Mouse (Mus musculus) spleen, adult 2 months (tissue): ENCODE data around the gene Comt. TPM values are rescaled to one million over a fixed set of nuclear protein-coding genes. Genes with fewer than 3 reads are reported as not detected.
A peak's percentile ranks its signal among the peaks of the same experiment; 100 is the strongest.

Source experiments
- DNase-seq, 2 experiments: peaks; one replicate each; pipeline versions ENCODE4 v3.0.0 to v3.0.0-alpha.2; 2012 to 2021; ENCODE audit warnings: low spot score in 2 of 2, low read depth in 1 of 2
- H3K27ac ChIP-seq: fragments of 200-500 bp; 2 replicates; pipeline ENCODE4 v1.5.1; 2012; ENCODE audit warnings: low read length, inconsistent platforms; ENCODE audit not compliant: insufficient read depth
- H3K27me3 ChIP-seq: fragments of 200-500 bp; 2 replicates; pipeline ENCODE4 v1.6.1; 2012; ENCODE audit warnings: mild to moderate bottlenecking, moderate library complexity, low read length, inconsistent platforms; ENCODE audit not compliant: control insufficient read depth, insufficient read depth
- H3K36me3 ChIP-seq: fragments of 200-500 bp; 2 replicates; pipeline ENCODE4 v1.6.1; 2012; ENCODE audit warnings: mild to moderate bottlenecking, low read length, inconsistent platforms; ENCODE audit not compliant: control insufficient read depth, insufficient read depth
- H3K4me1 ChIP-seq: fragments of 200-500 bp; 2 replicates; pipeline ENCODE4 v1.6.1; 2011; ENCODE audit warnings: inconsistent platforms; ENCODE audit not compliant: control insufficient read depth, insufficient read depth, insufficient read length
- H3K4me3 ChIP-seq: fragments of 200-500 bp; 2 replicates; pipeline ENCODE4 v1.5.1; 2011; ENCODE audit warnings: mild to moderate bottlenecking, inconsistent platforms; ENCODE audit not compliant: insufficient read depth, insufficient read length; ENCODE audit errors: extremely low read depth
- CTCF ChIP-seq: fragments of 200-500 bp; IDR thresholded peaks from 2 replicates; pipeline ENCODE4 v1.5.1; 2011; ENCODE audit warnings: mild to moderate bottlenecking, inconsistent platforms; ENCODE audit not compliant: insufficient read depth, insufficient read length, insufficient replicate concordance; ENCODE audit errors: extremely low read depth
- POLR2A ChIP-seq: fragments of 200-500 bp; IDR thresholded peaks from 2 replicates; pipeline ENCODE4 v1.6.1; 2011; ENCODE audit warnings: low read depth, low read length, inconsistent platforms
- WGBS: fragments of 180-500 bp; shearing (Covaris S2); methylation state at CpG from one replicate; pipeline ENCODE4 v1.1.7; 2018; 5-methylcytosine and 5-hydroxymethylcytosine counted together
- polyA plus RNA-seq: library from polyadenylated mRNA; depleted of rRNA; stranded (reverse); fragments of >200 nt; gene quantifications from 2 replicates; pipeline ENCODE4 v1.2.3, GENCODE M21; 2012

Comt gene
- polyA plus RNA-seq, 1 experiment, result 64.7 TPM

GRCm38 (mm10) chr16:18390399-18390798 is 36.3 kb downstream of the Comt start:
- Histone ChIP-seq H3K36me3 (no peaks in the 10 kb centered on the region), H3K4me1 (peaks cover 20% of the 10 kb centered on the region), H3K27ac (no peak overlapping the region; the same call in 1 of the 2 replicates), H3K4me3 (no peak overlapping the region), H3K27me3 (no peaks in the 10 kb centered on the region)
- WGBS, result 82% methylated on average over 6 of the region's 6 CpGs
- no peak for TF ChIP-seq CTCF
- no peak for TF ChIP-seq POLR2A
- no peak for DNase-seq

GRCm38 (mm10) chr16:18388583-18389435 is 37.8 kb downstream of the Comt start:
- no peak for DNase-seq
- peak overlapping the region; percentile 59 for H3K27ac ChIP-seq
- TF ChIP-seq CTCF (no peak), POLR2A (no peak)
- H3K4me1 ChIP-seq, result peaks cover 20% of the 10 kb centered on the region
- WGBS, result 76% methylated on average over 14 of the region's 14 CpGs
- H3K4me3 ChIP-seq, result no peak overlapping the region
- H3K36me3 ChIP-seq, result no peaks in the 10 kb centered on the region
- H3K27me3 ChIP-seq, result no peaks in the 10 kb centered on the region

- DNase-seq, result no peak
Observed at GRCm38 (mm10) chr16:18387704-18388582, 38.7 kb downstream of the Comt start.

GRCm38 (mm10) chr16:18386972-18387371 is 39.7 kb downstream of the Comt start:
- peaks cover 13% of the 10 kb centered on the region; the same call in 1 of the 2 replicates for H3K4me1 ChIP-seq
- TF ChIP-seq CTCF, result no peak
- TF ChIP-seq POLR2A, result no peak
- DNase-seq, result no peak
- WGBS, result 70% methylated on average over 3 of the region's 3 CpGs
- no peak overlapping the region for H3K4me3 ChIP-seq
- H3K27me3 ChIP-seq, result no peaks in the 10 kb centered on the region
- no peak overlapping the region for H3K27ac ChIP-seq
- H3K36me3 ChIP-seq, result no peaks in the 10 kb centered on the region

More at GRCm38 (mm10) chr16:18387704-18388582, 38.7 kb downstream of the Comt start:
- peaks cover 17% of the 10 kb centered on the region for H3K4me1 ChIP-seq
- H3K4me3 ChIP-seq, result no peak overlapping the region
- no peaks in the 10 kb centered on the region for H3K27me3 ChIP-seq
- H3K27ac ChIP-seq, result peak overlapping the region; percentile 37; the same call in 1 of the 2 replicates
- no peaks in the 10 kb centered on the region for H3K36me3 ChIP-seq
- 27% methylated on average over 6 of the region's 7 CpGs for WGBS
- TF ChIP-seq CTCF, result no peak

- Histone ChIP-seq H3K4me3 (no peak overlapping the region), H3K4me1 (peaks cover 13% of the 10 kb centered on the region; the same call in 1 of the 2 replicates), H3K27me3 (no peaks in the 10 kb centered on the region), H3K36me3 (no peaks in the 10 kb centered on the region), H3K27ac (no peak overlapping the region)
- 77% methylated on average over 7 of the region's 7 CpGs for WGBS
- no peak for DNase-seq
- TF ChIP-seq POLR2A, result no peak
- no peak for TF ChIP-seq CTCF
Observed at GRCm38 (mm10) chr16:18386451-18386850, 40.2 kb downstream of the Comt start.

- TF ChIP-seq CTCF, result no peak
- TF ChIP-seq POLR2A, result no peak
- WGBS, result 93% methylated on average over 5 of the region's 5 CpGs
- Histone ChIP-seq H3K27me3 (no peaks in the 10 kb centered on the region), H3K27ac (no peak overlapping the region), H3K4me1 (peaks cover 13% of the 10 kb centered on the region; the same call in 1 of the 2 replicates), H3K36me3 (no peaks in the 10 kb centered on the region), H3K4me3 (no peak overlapping the region)
- DNase-seq, result no peak
Observed at GRCm38 (mm10) chr16:18385411-18385810, 41.2 kb downstream of the Comt start.

GRCm38 (mm10) chr16:18384659-18385058 is 42.0 kb downstream of the Comt start:
- TF ChIP-seq CTCF, result no peak
- TF ChIP-seq POLR2A, result no peak
- Histone ChIP-seq H3K27ac (no peak overlapping the region), H3K4me1 (peaks cover 13% of the 10 kb centered on the region; the same call in 1 of the 2 replicates), H3K4me3 (no peak overlapping the region), H3K27me3 (no peaks in the 10 kb centered on the region), H3K36me3 (no peaks in the 10 kb centered on the region)
- WGBS, result 89% methylated on average over 8 of the region's 8 CpGs
- no peak for DNase-seq
